Mouse (Mus musculus): Measurements from ENCODE around the gene Hspa1b.
A peak's percentile ranks its signal among the peaks of the same experiment; 100 is the strongest.
"Not testable (repeated sequence)": the region's sequence is repeated elsewhere in the genome, so short reads cannot be mapped to it uniquely, and the experiment has no call there.

Hspa1b gene

DNA sequence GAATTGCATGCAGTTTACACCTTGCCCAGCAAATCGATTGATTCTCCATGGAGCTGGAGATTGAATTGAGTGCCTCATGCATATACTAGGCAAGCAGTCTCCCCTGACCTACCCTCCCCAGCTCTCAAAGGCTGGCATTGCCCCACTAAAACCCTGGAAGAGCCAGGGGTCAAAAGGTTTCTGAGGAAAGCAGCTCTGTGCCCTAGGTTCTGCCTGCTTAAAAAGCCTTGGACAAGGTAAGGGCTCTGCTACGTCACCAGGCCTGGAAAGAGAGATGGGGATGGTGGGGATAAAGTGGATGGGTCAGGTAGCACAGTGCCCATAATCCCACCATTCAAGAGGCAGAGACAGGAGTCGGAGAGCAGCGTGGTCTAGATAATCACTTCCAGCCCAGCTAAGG lies 4.2 kb downstream of the Hspa1b start:
- no peak for DNase-seq (ENCODE audit: low spot score)

DNA sequence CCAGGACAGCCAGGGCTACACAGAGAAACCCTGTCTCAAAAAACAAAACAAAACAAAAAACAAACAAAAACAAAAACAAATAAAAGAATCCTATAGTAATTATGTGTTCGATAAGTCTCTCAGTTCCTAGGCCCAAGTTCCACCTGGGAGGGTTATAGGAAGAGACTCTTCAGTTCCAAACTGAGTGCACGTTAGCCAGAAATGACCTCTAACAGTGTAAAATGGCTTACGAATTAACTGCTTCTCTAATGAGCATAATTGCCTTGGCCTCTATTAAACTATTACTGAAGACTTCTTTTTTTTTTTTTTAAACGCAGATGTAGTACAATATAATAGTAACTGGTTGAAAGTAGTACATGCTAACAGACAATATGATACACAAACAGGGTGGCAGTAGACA lies 5.1 kb downstream of the Hspa1b start:
- no peak for DNase-seq (ENCODE audit: low spot score)

DNA sequence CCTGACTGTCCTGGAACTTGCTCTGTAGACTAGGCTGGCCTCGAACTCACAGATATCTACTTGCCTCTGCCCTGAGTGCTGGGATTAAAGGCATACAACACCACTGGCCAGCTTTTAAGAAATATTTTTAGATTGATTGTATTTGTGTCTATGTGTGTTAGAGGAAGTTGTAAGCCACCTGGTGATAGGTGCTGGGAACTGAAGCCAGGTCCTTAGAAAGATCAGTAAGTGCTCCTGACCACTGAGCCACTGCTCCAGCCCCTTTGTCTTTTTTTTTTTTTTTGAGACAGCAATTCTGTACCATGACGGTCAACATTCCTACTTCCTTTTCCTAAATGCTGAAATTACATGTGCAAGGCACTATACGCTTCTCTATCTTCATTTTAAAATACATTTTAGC lies 5.8 kb downstream of the Hspa1b start:
- DNase-seq (ENCODE audit: low spot score): no peak

- DNase-seq (ENCODE audit: low spot score): peak; percentile 87
Observed at GRCm38 (mm10) chr17:34952378-34953040, 6.5 kb downstream of the Hspa1b start.

DNA sequence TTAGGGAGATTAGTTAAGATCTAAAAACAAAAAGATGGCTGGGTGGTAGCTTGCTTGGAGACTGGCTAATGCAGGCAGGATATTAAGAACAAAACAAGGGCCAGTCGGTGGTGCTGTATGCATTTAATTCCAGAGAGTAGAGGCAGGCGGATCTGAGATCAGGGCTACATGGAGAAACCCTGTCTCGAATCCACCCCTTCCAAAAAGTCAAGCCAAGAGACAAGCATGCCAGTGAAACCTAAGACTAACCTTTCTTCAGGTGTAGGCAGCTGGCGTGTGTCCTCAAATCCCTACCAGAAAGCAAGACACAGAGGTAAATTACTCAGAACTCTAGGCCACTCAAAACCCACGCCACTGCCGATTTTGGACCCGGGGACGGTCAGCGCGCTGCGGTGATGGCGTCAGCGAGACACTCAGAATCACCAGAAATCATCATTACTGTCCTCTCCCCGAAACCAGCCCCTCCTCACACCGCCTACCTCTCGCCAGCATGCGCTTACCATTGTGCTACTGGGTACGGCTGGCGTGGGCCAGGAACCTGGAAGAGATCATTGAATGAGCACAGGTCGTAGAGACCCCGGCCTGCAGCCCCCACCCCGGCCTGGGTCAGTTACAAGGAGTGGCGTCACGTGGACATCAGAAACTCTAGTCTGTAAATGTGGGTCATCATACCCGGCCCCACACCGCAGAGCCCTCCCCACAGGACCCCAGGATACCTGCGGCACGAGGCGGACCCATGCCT lies 7.2 kb downstream of the Hspa1b start:
- DNase-seq (ENCODE audit: low spot score): no peak

DNA sequence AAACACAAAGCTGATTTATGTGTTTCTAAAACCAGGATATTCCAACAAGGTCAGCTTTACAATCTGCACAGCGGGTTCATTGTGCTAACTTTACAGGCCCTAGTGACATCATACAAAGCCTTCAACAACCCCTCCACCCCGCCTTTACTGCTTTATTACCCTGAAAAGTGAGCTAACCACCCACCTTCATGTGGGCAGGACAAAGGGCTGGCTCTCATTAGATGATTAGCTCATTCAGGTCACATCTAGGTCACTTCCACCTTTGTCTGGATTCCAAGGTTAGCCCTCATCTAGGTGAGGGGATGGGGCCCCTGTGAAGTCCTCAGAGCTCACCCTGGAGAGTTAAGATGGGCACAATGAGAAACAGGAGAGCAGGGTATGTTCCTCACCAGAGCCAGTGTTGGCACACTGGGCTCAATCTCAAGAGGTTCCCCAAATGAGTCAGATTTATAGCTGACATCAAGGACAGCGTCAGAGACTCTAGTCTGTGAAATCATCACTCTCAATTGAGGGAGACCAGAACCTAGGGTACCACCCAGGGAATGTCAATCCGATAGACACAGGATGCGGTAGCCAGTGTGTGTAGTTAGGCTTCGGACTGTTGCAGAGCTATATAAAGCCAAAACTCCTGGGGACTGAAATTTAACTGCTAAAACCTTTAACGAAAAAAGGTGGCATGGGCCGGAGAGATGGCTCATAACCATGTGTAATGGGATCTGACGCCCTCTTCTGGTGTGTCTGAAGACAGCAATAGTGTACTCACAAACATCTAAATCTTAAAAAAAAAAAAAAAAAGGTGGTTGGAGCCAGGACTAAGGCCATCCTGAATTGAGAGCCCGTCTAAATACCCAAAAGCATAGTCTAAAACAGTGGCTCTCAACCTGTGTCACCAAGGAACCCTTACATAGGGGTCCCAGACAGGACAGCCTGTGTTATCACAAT lies 8.3 kb downstream of the Hspa1b start:
- DNase-seq (ENCODE audit: low spot score): no peak

DNA sequence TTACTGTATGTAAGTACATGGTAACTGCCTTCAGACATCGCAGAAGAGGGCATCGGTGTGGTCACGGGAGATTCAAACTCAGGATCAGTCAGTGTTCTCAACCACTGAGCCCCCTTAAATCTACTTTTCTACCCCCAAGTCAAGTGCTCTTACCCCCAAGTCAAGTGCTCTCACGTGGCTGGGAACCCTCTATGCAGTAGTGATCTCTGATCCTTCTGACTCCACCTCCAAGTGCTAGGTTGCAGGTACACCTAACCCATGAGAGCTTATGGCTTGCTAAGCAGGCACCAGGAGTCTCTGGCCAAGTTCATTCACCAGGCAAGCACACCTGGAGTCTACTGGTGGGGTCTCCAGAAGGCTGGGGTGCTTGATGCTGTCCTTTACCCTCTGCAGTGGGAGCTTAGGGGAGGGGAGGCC lies 9.5 kb downstream of the Hspa1b start:
- DNase-seq (ENCODE audit: low spot score): no peak

GRCm38 (mm10) chr17:34948721-34949552 lies 10.1 kb downstream of the Hspa1b start:
- DNase-seq (ENCODE audit: low spot score): not testable (repeated sequence)

DNA sequence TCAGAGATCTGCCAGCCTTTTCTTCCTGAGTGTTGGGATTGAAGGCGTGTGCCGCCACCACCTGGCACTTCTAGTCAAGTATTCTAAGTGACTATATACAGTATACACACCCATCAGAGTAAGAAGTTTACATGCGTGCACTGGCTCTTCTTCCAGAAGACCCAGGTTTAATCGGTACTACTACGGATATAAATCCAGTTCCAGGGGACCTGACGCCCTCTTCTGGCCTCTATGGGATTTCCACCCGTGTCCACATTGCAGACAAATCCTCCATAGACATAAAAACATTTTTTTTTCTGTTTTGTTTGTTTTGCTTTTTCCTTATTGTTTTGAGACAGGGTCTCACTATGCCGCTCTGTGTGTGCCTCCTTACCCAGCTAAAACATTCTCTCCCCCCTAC lies 11.4 kb downstream of the Hspa1b start:
- peak; percentile 60 for DNase-seq (ENCODE audit: low spot score)

GRCm38 (mm10) chr17:34946486-34947140 lies 12.4 kb downstream of the Hspa1b start:
- DNase-seq (ENCODE audit: low spot score): no peak

- DNase-seq (ENCODE audit: low spot score): no peak
Observed at GRCm38 (mm10) chr17:34944362-34944761, 14.7 kb downstream of the Hspa1b start.

DNA sequence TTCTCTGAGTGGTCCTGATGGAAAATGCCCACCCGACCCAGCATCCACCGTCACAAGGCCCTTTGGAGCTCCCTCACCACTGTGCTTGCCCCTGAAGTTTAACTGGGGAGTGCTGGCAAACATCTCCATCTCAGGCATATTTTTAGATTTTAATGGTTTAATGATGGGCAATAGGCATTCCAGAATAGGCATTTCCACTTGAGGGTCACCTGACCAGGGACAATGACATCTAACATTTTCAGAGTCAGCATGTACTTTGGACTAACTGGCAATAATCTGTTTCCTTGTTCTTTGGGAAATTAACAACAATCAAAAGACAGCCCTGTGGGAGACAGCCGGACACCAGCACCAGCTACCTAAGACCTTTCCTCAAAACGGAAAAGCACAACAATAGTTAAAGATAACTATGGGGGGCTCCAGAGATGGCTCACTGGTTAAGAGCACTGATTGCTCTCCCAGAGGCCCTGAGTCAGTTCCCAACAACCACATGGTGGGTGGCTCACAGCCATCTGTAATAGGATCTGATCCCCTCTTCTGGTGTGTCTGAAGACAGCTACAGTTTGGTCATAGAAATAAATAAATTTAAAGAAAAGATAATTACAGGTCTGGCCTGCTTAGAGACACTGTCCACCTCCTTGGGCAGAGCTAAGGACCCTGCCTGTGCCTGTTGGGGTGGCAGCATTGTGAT lies 15.8 kb downstream of the Hspa1b start:
- DNase-seq (ENCODE audit: low spot score): no peak

DNA sequence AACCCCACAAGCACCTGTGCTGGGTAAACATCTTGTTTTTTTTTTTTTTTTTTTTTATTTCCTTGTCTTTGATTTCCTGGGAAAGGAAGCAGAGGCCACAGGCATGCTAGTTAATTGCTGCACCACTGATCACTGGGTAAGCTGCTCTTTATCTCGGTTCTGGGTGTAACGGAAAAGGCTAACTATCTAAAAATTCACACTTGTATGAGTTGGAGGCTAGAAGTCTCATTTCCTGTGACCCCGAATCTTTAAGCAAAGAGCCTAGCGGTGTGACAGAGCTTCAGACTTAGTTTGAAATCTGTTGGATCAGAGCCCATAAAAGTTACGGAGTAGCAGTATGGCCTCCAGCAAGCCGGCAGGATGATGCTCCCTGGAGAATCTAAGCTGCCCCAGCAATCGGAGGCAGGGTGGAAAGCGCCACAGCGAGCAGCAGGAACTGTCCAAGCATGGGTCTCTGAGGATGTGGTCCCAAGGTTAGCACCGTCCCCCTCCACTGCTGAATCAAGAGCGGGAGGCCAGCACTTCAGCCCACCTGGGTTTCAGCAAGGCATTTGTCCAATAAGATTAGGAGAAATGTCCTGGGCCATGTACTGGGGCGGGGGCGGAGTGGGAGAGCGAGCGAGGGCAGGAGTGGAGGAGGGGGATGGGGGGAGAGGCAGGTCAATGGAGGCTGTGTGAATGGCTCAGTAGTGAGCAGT lies 17.5 kb downstream of the Hspa1b start:
- no peak for DNase-seq (ENCODE audit: low spot score)

- DNase-seq (ENCODE audit: low spot score): no peak
Observed at GRCm38 (mm10) chr17:34937960-34938505, 21.0 kb downstream of the Hspa1b start.

DNA sequence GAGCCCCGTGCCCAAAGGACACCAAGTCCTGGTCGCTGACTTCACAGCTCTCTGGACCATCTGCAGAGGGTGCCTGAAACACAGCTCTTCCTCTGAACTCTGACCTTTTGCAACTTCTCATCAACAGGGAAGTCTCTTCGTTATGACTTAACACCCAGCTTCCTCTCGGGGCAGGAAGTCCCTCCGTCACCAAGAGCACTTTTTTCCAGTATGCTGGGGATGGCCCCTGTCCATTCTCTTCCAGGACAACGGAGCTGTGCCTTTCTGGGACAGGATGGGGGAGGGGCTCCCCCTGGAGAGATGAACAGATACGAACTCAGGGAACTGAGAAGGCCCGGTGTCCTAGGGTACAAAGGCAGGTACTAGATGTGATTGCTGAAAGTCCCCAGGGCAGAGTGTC lies 24.2 kb downstream of the Hspa1b start:
- DNase-seq (ENCODE audit: low spot score): no peak

GRCm38 (mm10) chr17:34934031-34934430 lies 25.0 kb downstream of the Hspa1b start:
- no peak for DNase-seq (ENCODE audit: low spot score)

DNA sequence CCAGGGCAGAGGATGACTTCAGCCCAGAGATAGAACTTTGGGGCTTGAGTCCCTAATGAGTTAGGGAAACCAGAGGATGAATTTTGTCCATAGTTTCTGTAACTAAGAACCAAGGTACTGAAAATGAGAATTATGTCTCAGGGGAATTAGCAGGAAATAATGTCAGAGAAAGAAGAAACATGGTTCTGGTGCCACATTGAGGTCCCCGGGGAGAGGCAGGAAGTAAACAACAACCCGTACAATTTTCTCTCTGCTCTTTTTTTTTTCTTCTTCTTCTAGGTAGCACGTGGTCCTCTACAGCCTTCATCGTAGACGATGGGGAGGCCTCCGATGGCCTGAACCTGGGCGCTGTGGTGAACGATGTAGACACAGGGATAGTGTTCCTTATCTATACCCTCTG lies 26.8 kb downstream of the Hspa1b start:
- DNase-seq (ENCODE audit: low spot score): no peak

DNA sequence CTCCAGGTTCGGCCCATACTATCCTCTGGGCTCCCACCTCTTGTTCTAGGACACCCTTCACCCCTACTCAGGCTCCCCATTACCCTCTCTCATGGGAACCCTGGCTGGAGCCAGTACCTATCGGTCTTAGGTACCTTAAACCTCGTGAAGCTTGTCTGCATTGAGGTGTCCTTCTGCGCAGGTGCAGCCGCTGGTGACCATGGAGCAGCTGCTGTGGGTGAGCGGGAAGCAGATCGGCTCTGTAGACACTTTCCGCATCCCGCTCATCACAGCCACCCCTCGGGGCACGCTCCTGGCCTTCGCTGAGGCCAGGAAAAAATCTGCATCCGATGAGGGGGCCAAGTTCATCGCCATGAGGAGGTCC lies 27.3 kb downstream of the Hspa1b start:
- peak; percentile 37 for DNase-seq (ENCODE audit: low spot score)

GRCm38 (mm10) chr17:34931061-34931734 lies 27.8 kb downstream of the Hspa1b start, which contains the start of gene Neu1:
Gene Neu1 (plus strand): TSS chr17:34931253.
- peak; percentile 99 for DNase-seq (ENCODE audit: low spot score)

Measured in retina, embryonic 14.5 days (tissue).